Mouse (Mus musculus) urinary bladder, postnatal 25 days (tissue): ENCODE measurements around the gene Olfr911-ps1.

Experiments
- DNase-seq: peaks from one replicate; pipeline ENCODE4 v3.0.0; 2022; ENCODE audit warnings: low spot score

Gene Olfr911-ps1

GRCm38 (mm10) chr9:38521280-38521679 is at the start of gene Olfr911-ps1:
Gene Olfr911-ps1 (plus strand): TSS chr9:38521580.
- no peak for DNase-seq

GRCm38 (mm10) chr9:38486785-38487184 is 34.6 kb upstream of the Olfr911-ps1 start, which contains the start of gene Olfr906:
Gene Olfr906 (plus strand): TSS chr9:38487085.
- no peak for DNase-seq

GRCm38 (mm10) chr9:38495501-38495900 is 25.9 kb upstream of the Olfr911-ps1 start, which contains the start of gene Olfr907:
Gene Olfr907 (plus strand): TSS chr9:38495801.
- DNase-seq = no peak

- DNase-seq = no peak
Observed at GRCm38 (mm10) chr9:38512353-38512752, 9.0 kb upstream of the Olfr911-ps1 start.

GRCm38 (mm10) chr9:38537549-38537948 is 16.2 kb downstream of the Olfr911-ps1 start, which contains the start of gene Olfr910:
Gene Olfr910 (plus strand): TSS chr9:38537849.
- no peak for DNase-seq
